Mouse (Mus musculus) E14TG2a.4 (cell line): Measurements from ENCODE around the gene Ppp2r1a.

ENCODE experiments used
- CTCF ChIP-seq: conservative IDR thresholded peaks from 2 replicates; pipeline ENCODE4 v1.5.1; 2014; ENCODE audit warnings: low read length
- NANOG ChIP-seq: IDR thresholded peaks from 2 replicates; pipeline ENCODE4 v1.6.1; 2014; ENCODE audit warnings: borderline replicate concordance, low read length, mixed read lengths
- POU5F1 ChIP-seq: IDR thresholded peaks from 2 replicates; pipeline ENCODE4 v1.6.1; 2014; ENCODE audit warnings: low read length, borderline replicate concordance

- TF ChIP-seq CTCF: no peak
- no peak for TF ChIP-seq NANOG
- TF ChIP-seq POU5F1: no peak
Measured at GRCm38 (mm10) chr17:20946026-20946565, 985 bp downstream of the Ppp2r1a start.
